Mouse (Mus musculus): ENCODE results near the gene Tmbim6. TPM values are rescaled to one million over a fixed set of nuclear protein-coding genes. Genes with fewer than 3 reads are reported as not detected.

Tmbim6 gene
- polyA plus RNA-seq (2015; fragmentation: Nextera tagmentation; extraction: Ambion mirVana): 634 and 653 TPM in 2 replicates

- peak within 1 kb of the TSS; percentile 88 for H3K4me3 ChIP-seq (ENCODE audit: low read length)
- ATAC-seq (ENCODE audit: low FRiP score, low TSS enrichment): peak; percentile 99
- H3K27ac ChIP-seq (ENCODE audit: low read length): peak within 1 kb of the TSS; percentile 86
- H3K9ac ChIP-seq (replicated peaks; ENCODE audit: low read length): peak within 1 kb of the TSS; percentile 90
- H3K27me3 ChIP-seq (ENCODE audit: insufficient read depth, low read length): no peaks in the 10 kb centered on the region
- H3K9me3 ChIP-seq (ENCODE audit: low read length): no peaks in the 10 kb centered on the region
- H3K4me2 ChIP-seq (replicated peaks; ENCODE audit: low read depth, low read length): peak within 1 kb of the TSS; percentile 84
- no peaks in the 10 kb centered on the region for H3K36me3 ChIP-seq (ENCODE audit: insufficient read depth, low read length)
- peaks cover 38% of the 10 kb centered on the region for H3K4me1 ChIP-seq (ENCODE audit: insufficient read depth, low read length)
- WGBS: 0% methylated on average over 51 of the region's 51 CpGs
Measured at GRCm38 (mm10) chr15:99392486-99393385, at the start of gene Tmbim6. TSS of gene Tmbim6 (plus strand) at chr15:99392882.

GRCm38 (mm10) chr15:99343414-99344147 is 49.1 kb upstream of the Tmbim6 start:
- Histone ChIP-seq H3K4me1 (ENCODE audit: insufficient read depth, low read length) (peaks cover 75% of the 10 kb centered on the region), H3K27me3 (ENCODE audit: insufficient read depth, low read length) (no peaks in the 10 kb centered on the region), H3K9me3 (ENCODE audit: low read length) (no peaks in the 10 kb centered on the region), H3K4me3 (ENCODE audit: low read length) (no peak overlapping the region), H3K9ac (replicated peaks; ENCODE audit: low read length) (peak overlapping the region; percentile 23), H3K4me2 (replicated peaks; ENCODE audit: low read depth, low read length) (no peak overlapping the region), H3K27ac (ENCODE audit: low read length) (peak overlapping the region; percentile 75), H3K36me3 (ENCODE audit: insufficient read depth, low read length) (no peaks in the 10 kb centered on the region)
- peak; percentile 68 for ATAC-seq (ENCODE audit: low FRiP score, low TSS enrichment)
- 29% methylated on average over 5 of the region's 5 CpGs for WGBS

GRCm38 (mm10) chr15:99344148-99344870 is 48.4 kb upstream of the Tmbim6 start:
- peak overlapping the region; percentile 75 for H3K27ac ChIP-seq (ENCODE audit: low read length)
- no peak for ATAC-seq (ENCODE audit: low FRiP score, low TSS enrichment)
- no peak overlapping the region for H3K4me2 ChIP-seq (replicated peaks; ENCODE audit: low read depth, low read length)
- peak overlapping the region; percentile 23; the same call in 1 of the 2 replicates for H3K9ac ChIP-seq (replicated peaks; ENCODE audit: low read length)
- H3K27me3 ChIP-seq (ENCODE audit: insufficient read depth, low read length): no peaks in the 10 kb centered on the region
- no peaks in the 10 kb centered on the region for H3K9me3 ChIP-seq (ENCODE audit: low read length)
- H3K4me1 ChIP-seq (ENCODE audit: insufficient read depth, low read length): peaks cover 69% of the 10 kb centered on the region
- WGBS: 54% methylated on average over 8 of the region's 8 CpGs
- no peaks in the 10 kb centered on the region for H3K36me3 ChIP-seq (ENCODE audit: insufficient read depth, low read length)
- no peak overlapping the region for H3K4me3 ChIP-seq (ENCODE audit: low read length)

- H3K9me3 ChIP-seq (ENCODE audit: low read length): no peaks in the 10 kb centered on the region
- H3K4me1 ChIP-seq (ENCODE audit: insufficient read depth, low read length): peaks cover 67% of the 10 kb centered on the region
- H3K36me3 ChIP-seq (ENCODE audit: insufficient read depth, low read length): no peaks in the 10 kb centered on the region
- H3K4me2 ChIP-seq (replicated peaks; ENCODE audit: low read depth, low read length): no peak overlapping the region
- H3K4me3 ChIP-seq (ENCODE audit: low read length): no peak overlapping the region
- no peak for ATAC-seq (ENCODE audit: low FRiP score, low TSS enrichment)
- no peak overlapping the region for H3K9ac ChIP-seq (replicated peaks; ENCODE audit: low read length)
- WGBS: 60% methylated on average over 4 of the region's 4 CpGs
- H3K27ac ChIP-seq (ENCODE audit: low read length): no peak overlapping the region
- no peaks in the 10 kb centered on the region for H3K27me3 ChIP-seq (ENCODE audit: insufficient read depth, low read length)
Measured at GRCm38 (mm10) chr15:99344961-99345360, 47.7 kb upstream of the Tmbim6 start.

GRCm38 (mm10) chr15:99351610-99352009 is 41.1 kb upstream of the Tmbim6 start:
- H3K27me3 ChIP-seq (ENCODE audit: insufficient read depth, low read length): no peaks in the 10 kb centered on the region
- no peaks in the 10 kb centered on the region for H3K9me3 ChIP-seq (ENCODE audit: low read length)
- H3K4me2 ChIP-seq (replicated peaks; ENCODE audit: low read depth, low read length): no peak overlapping the region
- no peak overlapping the region for H3K27ac ChIP-seq (ENCODE audit: low read length)
- ATAC-seq (ENCODE audit: low FRiP score, low TSS enrichment): no peak
- no peak overlapping the region for H3K4me3 ChIP-seq (ENCODE audit: low read length)
- H3K4me1 ChIP-seq (ENCODE audit: insufficient read depth, low read length): peaks cover 23% of the 10 kb centered on the region; the same call in 1 of the 2 replicates
- WGBS: 61% methylated on average over 6 of the region's 6 CpGs
- no peak overlapping the region for H3K9ac ChIP-seq (replicated peaks; ENCODE audit: low read length)
- H3K36me3 ChIP-seq (ENCODE audit: insufficient read depth, low read length): no peaks in the 10 kb centered on the region

GRCm38 (mm10) chr15:99352306-99352705 is 40.4 kb upstream of the Tmbim6 start:
- WGBS: 71% methylated on average over 5 of the region's 5 CpGs
- H3K4me1 ChIP-seq (ENCODE audit: insufficient read depth, low read length): peaks cover 18% of the 10 kb centered on the region; the same call in 1 of the 2 replicates
- H3K27me3 ChIP-seq (ENCODE audit: insufficient read depth, low read length): no peaks in the 10 kb centered on the region
- no peak for ATAC-seq (ENCODE audit: low FRiP score, low TSS enrichment)
- no peaks in the 10 kb centered on the region for H3K36me3 ChIP-seq (ENCODE audit: insufficient read depth, low read length)
- H3K9ac ChIP-seq (replicated peaks; ENCODE audit: low read length): no peak overlapping the region
- H3K4me3 ChIP-seq (ENCODE audit: low read length): no peak overlapping the region
- no peak overlapping the region for H3K27ac ChIP-seq (ENCODE audit: low read length)
- no peaks in the 10 kb centered on the region for H3K9me3 ChIP-seq (ENCODE audit: low read length)
- no peak overlapping the region for H3K4me2 ChIP-seq (replicated peaks; ENCODE audit: low read depth, low read length)

GRCm38 (mm10) chr15:99355660-99356059 is 37.0 kb upstream of the Tmbim6 start:
- Histone ChIP-seq H3K36me3 (ENCODE audit: insufficient read depth, low read length) (no peaks in the 10 kb centered on the region; the same call in 1 of the 2 replicates), H3K4me1 (ENCODE audit: insufficient read depth, low read length) (peaks cover 7% of the 10 kb centered on the region; the same call in 1 of the 2 replicates), H3K4me3 (ENCODE audit: low read length) (no peak overlapping the region), H3K4me2 (replicated peaks; ENCODE audit: low read depth, low read length) (no peak overlapping the region), H3K9ac (replicated peaks; ENCODE audit: low read length) (no peak overlapping the region), H3K9me3 (ENCODE audit: low read length) (no peaks in the 10 kb centered on the region), H3K27me3 (ENCODE audit: insufficient read depth, low read length) (no peaks in the 10 kb centered on the region), H3K27ac (ENCODE audit: low read length) (no peak overlapping the region)
- WGBS: 71% methylated on average over 6 of the region's 6 CpGs
- ATAC-seq (ENCODE audit: low FRiP score, low TSS enrichment): no peak

GRCm38 (mm10) chr15:99356462-99356861 is 36.2 kb upstream of the Tmbim6 start:
- H3K9me3 ChIP-seq (ENCODE audit: low read length): no peaks in the 10 kb centered on the region
- peaks cover 7% of the 10 kb centered on the region; the same call in 1 of the 2 replicates for H3K4me1 ChIP-seq (ENCODE audit: insufficient read depth, low read length)
- no peak overlapping the region for H3K4me2 ChIP-seq (replicated peaks; ENCODE audit: low read depth, low read length)
- no peaks in the 10 kb centered on the region; the same call in 1 of the 2 replicates for H3K36me3 ChIP-seq (ENCODE audit: insufficient read depth, low read length)
- H3K9ac ChIP-seq (replicated peaks; ENCODE audit: low read length): no peak overlapping the region
- no peak for ATAC-seq (ENCODE audit: low FRiP score, low TSS enrichment)
- 68% methylated on average over 6 of the region's 6 CpGs for WGBS
- H3K27ac ChIP-seq (ENCODE audit: low read length): no peak overlapping the region
- no peaks in the 10 kb centered on the region for H3K27me3 ChIP-seq (ENCODE audit: insufficient read depth, low read length)
- H3K4me3 ChIP-seq (ENCODE audit: low read length): no peak overlapping the region

GRCm38 (mm10) chr15:99358952-99359351 is 33.7 kb upstream of the Tmbim6 start:
- Histone ChIP-seq H3K9ac (replicated peaks; ENCODE audit: low read length) (no peak overlapping the region), H3K9me3 (ENCODE audit: low read length) (no peaks in the 10 kb centered on the region), H3K4me1 (ENCODE audit: insufficient read depth, low read length) (peaks cover 14% of the 10 kb centered on the region), H3K27me3 (ENCODE audit: insufficient read depth, low read length) (no peaks in the 10 kb centered on the region), H3K4me2 (replicated peaks; ENCODE audit: low read depth, low read length) (no peak overlapping the region), H3K36me3 (ENCODE audit: insufficient read depth, low read length) (no peaks in the 10 kb centered on the region; the same call in 1 of the 2 replicates), H3K27ac (ENCODE audit: low read length) (no peak overlapping the region), H3K4me3 (ENCODE audit: low read length) (no peak overlapping the region)
- WGBS: 72% methylated on average over 9 of the region's 9 CpGs
- no peak for ATAC-seq (ENCODE audit: low FRiP score, low TSS enrichment)
